Mouse (Mus musculus) stomach, embryonic 15.5 days (tissue): Measurements from ENCODE around the gene Itga8. TPM values are rescaled to one million over a fixed set of nuclear protein-coding genes. Genes with fewer than 3 reads are reported as not detected.
A peak's percentile ranks its signal among the peaks of the same experiment; 100 is the strongest.

Experiments used
- ATAC-seq: fragments of 200-750 bp; cut with Nextera tagmentation; 2 replicates; pipeline ENCODE4 v1.8.0; 2017; ENCODE audit warnings: low read depth, moderate number of reproducible peaks, moderate TSS enrichment; ENCODE audit not compliant: insufficient read depth, low FRiP score
- H3K27ac ChIP-seq: fragments of 300-500 bp; sonication (generic); 2 replicates; pipeline ENCODE4 v1.5.1; 2015; ENCODE audit warnings: mild to moderate bottlenecking, inconsistent platforms
- H3K27me3 ChIP-seq: fragments of 300-500 bp; sonication (generic); replicated peaks from 2 replicates; pipeline ENCODE4 v1.6.1; 2015; ENCODE audit warnings: inconsistent platforms
- H3K36me3 ChIP-seq: fragments of 300-500 bp; sonication (generic); 2 replicates; pipeline ENCODE4 v1.6.1; 2015; ENCODE audit warnings: inconsistent platforms
- H3K4me1 ChIP-seq: fragments of 300-500 bp; sonication (generic); 2 replicates; pipeline ENCODE4 v1.6.1; 2015; ENCODE audit warnings: inconsistent platforms
- H3K4me2 ChIP-seq: fragments of 300-500 bp; sonication (generic); 2 replicates; pipeline ENCODE4 v1.6.1; 2015; ENCODE audit warnings: mild to moderate bottlenecking, inconsistent platforms
- H3K4me3 ChIP-seq: fragments of 300-500 bp; sonication (generic); replicated peaks from 2 replicates; pipeline ENCODE4 v1.5.1; 2015; ENCODE audit warnings: inconsistent platforms
- H3K9ac ChIP-seq: fragments of 300-500 bp; sonication (generic); 2 replicates; pipeline ENCODE4 v1.6.1; 2015; ENCODE audit warnings: inconsistent platforms
- H3K9me3 ChIP-seq: fragments of 300-500 bp; sonication (generic); 2 replicates; pipeline ENCODE4 v1.6.1; 2016; ENCODE audit warnings: inconsistent platforms
- WGBS: fragments of 180-500 bp; shearing (Covaris S2); methylation state at CpG from one replicate; pipeline ENCODE4 v1.1.7; 2015; 5-methylcytosine and 5-hydroxymethylcytosine counted together
- polyA plus RNA-seq: library from polyadenylated mRNA; unstranded; fragments of >200 nt; fragmentation: Nextera tagmentation; extraction: Ambion mirVana; gene quantifications from 2 replicates; pipeline ENCODE4 v1.2.1, GENCODE M21; 2015

Itga8 gene
- polyA plus RNA-seq, result 16.7 and 18.4 TPM in 2 replicates

GRCm38 (mm10) chr2:12301431-12302170, at the start of gene Itga8:
Gene Itga8 (minus strand): TSS chr2:12301922.
- H3K27me3 ChIP-seq, result no peaks in the 10 kb centered on the region
- peak within 1 kb of the TSS; percentile 53 for H3K9ac ChIP-seq
- under 1% methylated on average over 56 of the region's 56 CpGs for WGBS
- peak within 1 kb of the TSS; percentile 57 for H3K4me3 ChIP-seq
- no peaks in the 10 kb centered on the region for H3K4me1 ChIP-seq
- no peaks in the 10 kb centered on the region for H3K36me3 ChIP-seq
- peak within 1 kb of the TSS; percentile 55; the same call in 1 of the 2 replicates for H3K27ac ChIP-seq
- peak within 1 kb of the TSS; percentile 82 for H3K4me2 ChIP-seq
- peak; percentile 89 for ATAC-seq
- no peaks in the 10 kb centered on the region for H3K9me3 ChIP-seq

- Histone ChIP-seq H3K9ac (no peak overlapping the region), H3K4me1 (no peaks in the 10 kb centered on the region), H3K4me3 (no peak overlapping the region), H3K27me3 (no peaks in the 10 kb centered on the region), H3K9me3 (no peaks in the 10 kb centered on the region), H3K27ac (no peak overlapping the region), H3K4me2 (no peak overlapping the region), H3K36me3 (0 out of 2 replicates have a peak, but pooled peaks cover 2% of the 10 kb centered on the region)
- ATAC-seq, result no peak
- 84% methylated on average over 2 of the region's 2 CpGs for WGBS
These were observed 47.2 kb upstream of the Itga8 start for GRCm38 (mm10) chr2:12348914-12349313.

GRCm38 (mm10) chr2:12331962-12332361, 30.2 kb upstream of the Itga8 start:
- no peaks in the 10 kb centered on the region for H3K36me3 ChIP-seq
- no peak overlapping the region for H3K4me3 ChIP-seq
- 71% methylated on average over 2 of the region's 2 CpGs for WGBS
- H3K9ac ChIP-seq, result no peak overlapping the region
- H3K4me1 ChIP-seq, result peaks cover 11% of the 10 kb centered on the region
- no peaks in the 10 kb centered on the region for H3K9me3 ChIP-seq
- ATAC-seq, result no peak
- H3K27ac ChIP-seq, result no peak overlapping the region
- H3K27me3 ChIP-seq, result no peaks in the 10 kb centered on the region
- H3K4me2 ChIP-seq, result no peak overlapping the region

GRCm38 (mm10) chr2:12329620-12330019, 27.9 kb upstream of the Itga8 start:
- no peaks in the 10 kb centered on the region for H3K27me3 ChIP-seq
- no peaks in the 10 kb centered on the region for H3K36me3 ChIP-seq
- WGBS, result 64% methylated on average over 2 of the region's 2 CpGs
- ATAC-seq, result no peak
- no peak overlapping the region for H3K4me3 ChIP-seq
- H3K27ac ChIP-seq, result no peak overlapping the region
- H3K4me1 ChIP-seq, result peaks cover 11% of the 10 kb centered on the region
- H3K4me2 ChIP-seq, result no peak overlapping the region
- no peak overlapping the region for H3K9ac ChIP-seq
- H3K9me3 ChIP-seq, result no peaks in the 10 kb centered on the region

GRCm38 (mm10) chr2:12329068-12329407, 27.3 kb upstream of the Itga8 start:
- Histone ChIP-seq H3K27me3 (no peaks in the 10 kb centered on the region), H3K4me3 (no peak overlapping the region), H3K27ac (no peak overlapping the region), H3K36me3 (no peaks in the 10 kb centered on the region), H3K9ac (no peak overlapping the region), H3K4me1 (peaks cover 11% of the 10 kb centered on the region), H3K9me3 (no peaks in the 10 kb centered on the region), H3K4me2 (no peak overlapping the region)
- WGBS, result 47% methylated on average over 5 of the region's 5 CpGs
- ATAC-seq, result no peak

- no peak for ATAC-seq
- Histone ChIP-seq H3K9me3 (no peaks in the 10 kb centered on the region), H3K36me3 (no peaks in the 10 kb centered on the region), H3K9ac (no peak overlapping the region), H3K27me3 (no peaks in the 10 kb centered on the region), H3K4me1 (peaks cover 11% of the 10 kb centered on the region), H3K27ac (no peak overlapping the region), H3K4me3 (no peak overlapping the region), H3K4me2 (no peak overlapping the region)
- WGBS, result 47% methylated on average over 8 of the region's 8 CpGs
These were observed 26.8 kb upstream of the Itga8 start for GRCm38 (mm10) chr2:12328355-12329067.

GRCm38 (mm10) chr2:12327691-12328354, 26.1 kb upstream of the Itga8 start:
- Histone ChIP-seq H3K4me1 (peaks cover 11% of the 10 kb centered on the region), H3K4me3 (no peak overlapping the region), H3K9me3 (no peaks in the 10 kb centered on the region), H3K27ac (no peak overlapping the region), H3K36me3 (no peaks in the 10 kb centered on the region), H3K9ac (no peak overlapping the region), H3K27me3 (no peaks in the 10 kb centered on the region), H3K4me2 (peak overlapping the region; percentile 51)
- WGBS, result 39% methylated on average over 11 of the region's 11 CpGs
- ATAC-seq, result no peak

GRCm38 (mm10) chr2:12327216-12327615, 25.5 kb upstream of the Itga8 start:
- 15% methylated on average over 10 of the region's 10 CpGs for WGBS

GRCm38 (mm10) chr2:12325868-12326267, 24.1 kb upstream of the Itga8 start:
- no peaks in the 10 kb centered on the region for H3K36me3 ChIP-seq
- H3K27ac ChIP-seq, result peak overlapping the region; percentile 55; the same call in 1 of the 2 replicates
- peaks cover 11% of the 10 kb centered on the region for H3K4me1 ChIP-seq
- no peak overlapping the region for H3K4me3 ChIP-seq
- ATAC-seq, result no peak
- H3K4me2 ChIP-seq, result no peak overlapping the region
- H3K9me3 ChIP-seq, result no peaks in the 10 kb centered on the region
- WGBS, result 77% methylated on average over 2 of the region's 2 CpGs
- no peak overlapping the region for H3K9ac ChIP-seq
- H3K27me3 ChIP-seq, result no peaks in the 10 kb centered on the region

More at GRCm38 (mm10) chr2:12327216-12327615, 25.5 kb upstream of the Itga8 start:
- Histone ChIP-seq H3K4me3 (0 out of 2 replicates have a peak overlapping the region, but pooled peaks have one; percentile 12), H3K9ac (no peak overlapping the region), H3K4me1 (peaks cover 11% of the 10 kb centered on the region), H3K27ac (no peak overlapping the region), H3K27me3 (no peaks in the 10 kb centered on the region), H3K36me3 (no peaks in the 10 kb centered on the region), H3K4me2 (peak overlapping the region; percentile 51), H3K9me3 (no peaks in the 10 kb centered on the region)
- ATAC-seq, result no peak

GRCm38 (mm10) chr2:12325417-12325816, 23.7 kb upstream of the Itga8 start:
- H3K27ac ChIP-seq, result peak overlapping the region; percentile 22; the same call in 1 of the 2 replicates

GRCm38 (mm10) chr2:12320914-12321313, 19.2 kb upstream of the Itga8 start:
- Histone ChIP-seq H3K4me1 (0 out of 2 replicates have a peak, but pooled peaks cover 3% of the 10 kb centered on the region), H3K9ac (no peak overlapping the region), H3K27me3 (no peaks in the 10 kb centered on the region), H3K9me3 (no peaks in the 10 kb centered on the region), H3K4me3 (no peak overlapping the region), H3K27ac (no peak overlapping the region), H3K36me3 (no peaks in the 10 kb centered on the region), H3K4me2 (no peak overlapping the region)
- WGBS, result 73% methylated on average over 4 of the region's 4 CpGs
- no peak for ATAC-seq

More at GRCm38 (mm10) chr2:12325417-12325816, 23.7 kb upstream of the Itga8 start:
- H3K9me3 ChIP-seq, result no peaks in the 10 kb centered on the region
- H3K27me3 ChIP-seq, result no peaks in the 10 kb centered on the region
- H3K4me1 ChIP-seq, result peaks cover 11% of the 10 kb centered on the region
- ATAC-seq, result peak; percentile 81
- H3K36me3 ChIP-seq, result no peaks in the 10 kb centered on the region
- H3K4me2 ChIP-seq, result no peak overlapping the region
- H3K4me3 ChIP-seq, result no peak overlapping the region
- 49% methylated on average over 6 of the region's 6 CpGs for WGBS
- H3K9ac ChIP-seq, result no peak overlapping the region

GRCm38 (mm10) chr2:12318715-12319114, 17.0 kb upstream of the Itga8 start:
- Histone ChIP-seq H3K27me3 (no peaks in the 10 kb centered on the region), H3K27ac (no peak overlapping the region), H3K36me3 (no peaks in the 10 kb centered on the region), H3K9me3 (no peaks in the 10 kb centered on the region), H3K4me3 (no peak overlapping the region), H3K9ac (no peak overlapping the region), H3K4me2 (no peak overlapping the region), H3K4me1 (0 out of 2 replicates have a peak, but pooled peaks cover 3% of the 10 kb centered on the region)
- ATAC-seq, result no peak
- WGBS, result 88% methylated on average over 3 of the region's 3 CpGs
